Mouse (Mus musculus): ENCODE results near the gene Zfp446. TPM values are rescaled to one million over a fixed set of nuclear protein-coding genes. Genes with fewer than 3 reads are reported as not detected.

Gene Zfp446
- polyA plus RNA-seq, 1 experiment from 2014 or later: 5.2 TPM

DNA sequence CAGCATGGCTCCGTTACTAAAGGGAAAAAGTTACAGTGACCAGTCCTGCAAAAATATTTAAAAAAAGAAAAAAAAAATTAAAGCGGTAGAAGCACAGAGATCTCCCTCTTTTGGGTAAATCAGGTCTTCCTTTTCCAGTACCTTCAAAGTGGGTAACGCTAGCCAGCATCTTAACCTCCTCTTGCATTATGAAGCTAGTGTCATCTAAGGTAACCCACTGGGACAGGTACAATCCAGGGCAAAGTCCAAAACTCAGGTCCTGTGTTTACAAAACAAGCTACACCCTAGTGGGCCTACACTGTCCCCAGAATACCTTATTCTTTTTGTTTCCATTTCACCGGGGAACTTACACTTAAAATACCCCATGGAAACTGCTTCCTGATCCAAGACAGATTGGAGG lies 36.0 kb downstream of the Zfp446 start:
- Histone ChIP-seq H3K27me3 (ENCODE audit: control insufficient read depth, insufficient read depth, low read length) (no peaks in the 10 kb centered on the region), H3K4me3 (ENCODE audit: control insufficient read depth in 1 of 2, insufficient read depth in 1 of 2, low read depth in 1 of 2, low read length in 2 of 2) (no peak overlapping the region), H3K9me3 (ENCODE audit: control insufficient read depth, low read length) (no peaks in the 10 kb centered on the region), H3K36me3 (ENCODE audit: control insufficient read depth, insufficient read depth, low read length) (no peaks in the 10 kb centered on the region), H3K9ac (ENCODE audit: low read length) (no peak overlapping the region), H3K4me2 (ENCODE audit: low read length) (no peak overlapping the region), H3K4me1 (ENCODE audit: control insufficient read depth in 2 of 2, insufficient read depth in 2 of 2, low read length in 2 of 2) (peaks cover 6 to 13% of the 10 kb centered on the region in 2 experiments), H3K27ac (replicated peaks in 1 of 2; ENCODE audit: control insufficient read depth in 1 of 2, insufficient read depth in 1 of 2, low read depth in 2 of 2, low read length in 2 of 2) (no peak overlapping the region)
- no peak for ATAC-seq (ENCODE audit: insufficient number of reproducible peaks, insufficient read depth, low FRiP score, low read depth)
- WGBS: 62% methylated on average over 4 of the region's 4 CpGs

DNA sequence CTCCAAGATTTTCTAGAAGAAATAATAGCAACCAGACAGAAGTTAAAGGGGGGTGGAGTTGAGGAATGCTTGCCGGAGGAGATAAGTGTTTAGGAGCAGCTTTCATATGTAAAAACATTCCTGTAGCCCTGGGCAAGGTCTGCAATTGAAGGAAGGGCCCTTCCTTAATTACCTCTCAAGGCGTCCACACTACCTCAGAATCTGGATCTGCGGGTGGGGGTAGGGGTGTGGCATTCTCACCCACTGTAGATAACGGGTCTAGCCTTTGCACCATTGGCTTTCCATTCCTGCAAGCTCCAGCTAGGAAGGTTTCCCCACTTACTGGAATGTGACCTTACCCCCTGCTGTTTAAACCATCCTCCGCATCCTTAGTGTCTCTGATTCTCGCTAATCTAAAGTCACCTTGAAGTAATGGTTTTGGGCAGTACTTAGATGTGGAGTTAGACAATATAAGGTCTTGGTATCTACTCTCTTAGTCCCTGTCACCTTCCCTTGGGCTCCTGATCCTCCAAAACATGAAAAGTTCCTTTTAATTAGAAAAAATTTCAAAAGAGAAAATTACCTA lies 36.7 kb downstream of the Zfp446 start:
- H3K9me3 ChIP-seq (ENCODE audit: control insufficient read depth, low read length): no peaks in the 10 kb centered on the region
- H3K4me1 ChIP-seq (ENCODE audit: control insufficient read depth in 2 of 2, insufficient read depth in 2 of 2, low read length in 2 of 2): peaks cover 6 to 7% of the 10 kb centered on the region in 2 experiments
- H3K4me2 ChIP-seq (ENCODE audit: low read length): no peak overlapping the region
- WGBS: 34% methylated on average over 6 of the region's 6 CpGs
- H3K27me3 ChIP-seq (ENCODE audit: control insufficient read depth, insufficient read depth, low read length): no peaks in the 10 kb centered on the region
- H3K9ac ChIP-seq (ENCODE audit: low read length): no peak overlapping the region
- no peak for ATAC-seq (ENCODE audit: insufficient number of reproducible peaks, insufficient read depth, low FRiP score, low read depth)
- no peak overlapping the region for H3K27ac ChIP-seq (replicated peaks in 1 of 2; ENCODE audit: control insufficient read depth in 1 of 2, insufficient read depth in 1 of 2, low read depth in 2 of 2, low read length in 2 of 2)
- no peaks in the 10 kb centered on the region for H3K36me3 ChIP-seq (ENCODE audit: control insufficient read depth, insufficient read depth, low read length)
- no peak overlapping the region for H3K4me3 ChIP-seq (ENCODE audit: control insufficient read depth in 1 of 2, insufficient read depth in 1 of 2, low read depth in 1 of 2, low read length in 2 of 2)

DNA sequence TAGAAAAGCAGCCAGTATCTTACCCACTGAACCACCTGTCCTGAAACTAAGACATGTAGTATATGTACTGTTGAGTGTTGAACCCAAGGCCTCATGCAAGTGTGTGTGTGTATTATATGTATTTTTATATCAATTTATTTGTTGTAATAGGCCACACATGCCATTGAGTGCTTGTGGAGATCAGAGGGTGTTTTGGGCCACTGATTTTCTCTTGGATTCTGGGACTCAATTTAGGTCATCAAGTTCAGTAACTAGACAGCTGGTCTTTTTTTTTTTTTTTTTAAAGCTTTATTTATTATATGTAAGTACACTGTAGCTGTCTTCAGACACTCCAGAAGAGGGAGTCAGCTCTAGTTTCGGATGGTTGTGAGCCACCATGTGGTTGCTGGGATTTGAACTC lies 37.6 kb downstream of the Zfp446 start:
- Histone ChIP-seq H3K4me1 (ENCODE audit: control insufficient read depth in 2 of 2, insufficient read depth in 2 of 2, low read length in 2 of 2) (peaks cover 5 to 6% of the 10 kb centered on the region in 2 experiments), H3K27me3 (ENCODE audit: control insufficient read depth, insufficient read depth, low read length) (no peaks in the 10 kb centered on the region), H3K36me3 (ENCODE audit: control insufficient read depth, insufficient read depth, low read length) (no peaks in the 10 kb centered on the region), H3K4me3 (ENCODE audit: control insufficient read depth in 1 of 2, insufficient read depth in 1 of 2, low read depth in 1 of 2, low read length in 2 of 2) (no peak overlapping the region), H3K9me3 (ENCODE audit: control insufficient read depth, low read length) (no peaks in the 10 kb centered on the region), H3K9ac (ENCODE audit: low read length) (no peak overlapping the region), H3K27ac (replicated peaks in 1 of 2; ENCODE audit: control insufficient read depth in 1 of 2, insufficient read depth in 1 of 2, low read depth in 2 of 2, low read length in 2 of 2) (no peak overlapping the region), H3K4me2 (ENCODE audit: low read length) (no peak overlapping the region)
- no peak for ATAC-seq (ENCODE audit: insufficient number of reproducible peaks, insufficient read depth, low FRiP score, low read depth)
- WGBS: 85% methylated on average over 1 of the region's 1 CpGs

DNA sequence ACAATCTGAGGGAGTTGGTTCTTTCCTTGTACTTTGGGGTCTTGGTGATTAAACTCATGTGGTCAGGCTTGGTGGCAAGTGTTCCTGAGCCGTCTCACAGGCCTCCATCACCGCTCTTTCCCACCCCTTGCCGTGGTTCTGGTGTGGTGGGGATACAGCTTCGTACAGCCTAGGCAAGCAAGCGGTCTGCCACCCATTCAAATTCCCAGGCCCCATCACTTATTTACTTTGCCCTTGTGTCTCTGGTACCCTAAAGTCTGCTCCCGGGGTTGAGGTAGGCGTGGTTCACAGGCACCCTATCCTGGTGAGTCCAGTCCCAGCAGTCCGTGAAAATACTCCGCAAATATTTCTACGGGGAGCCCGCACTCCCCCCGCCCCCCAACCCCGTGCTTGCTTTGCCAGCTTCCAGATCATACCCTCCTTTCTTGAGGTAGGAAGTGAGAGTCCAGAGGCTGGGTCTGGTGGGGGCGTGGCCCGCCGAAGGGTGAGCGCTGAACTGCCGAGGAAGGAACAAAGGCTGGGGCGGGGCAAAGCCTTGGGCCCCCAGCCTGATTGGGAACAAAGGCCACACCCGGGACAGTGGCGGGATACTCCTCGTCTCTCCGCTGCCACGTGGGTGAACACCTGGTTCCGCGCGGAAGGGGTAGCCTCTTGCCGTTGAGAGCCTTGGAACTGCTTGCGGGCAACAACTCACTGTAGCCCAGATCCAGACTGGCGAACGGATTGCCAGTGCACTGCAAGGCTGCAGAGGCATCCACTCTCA lies 45.3 kb downstream of the Zfp446 start:
- Histone ChIP-seq H3K4me2 (ENCODE audit: low read length) (peak overlapping the region; percentile 92), H3K9ac (ENCODE audit: low read length) (peak overlapping the region; percentile 95), H3K36me3 (ENCODE audit: control insufficient read depth, insufficient read depth, low read length) (peaks cover 27% of the 10 kb centered on the region), H3K4me3 (ENCODE audit: control insufficient read depth in 1 of 2, insufficient read depth in 1 of 2, low read depth in 1 of 2, low read length in 2 of 2) (peak overlapping the region; percentile 86 to 95), H3K9me3 (ENCODE audit: control insufficient read depth, low read length) (no peaks in the 10 kb centered on the region), H3K27ac (replicated peaks in 1 of 2; ENCODE audit: control insufficient read depth in 1 of 2, insufficient read depth in 1 of 2, low read depth in 2 of 2, low read length in 2 of 2) (peak overlapping the region; percentile 84 to 98), H3K27me3 (ENCODE audit: control insufficient read depth, insufficient read depth, low read length) (no peaks in the 10 kb centered on the region), H3K4me1 (ENCODE audit: control insufficient read depth in 2 of 2, insufficient read depth in 2 of 2, low read length in 2 of 2) (peaks cover 11 to 15% of the 10 kb centered on the region in 2 experiments)
- peak; percentile 49 for ATAC-seq (ENCODE audit: insufficient number of reproducible peaks, insufficient read depth, low FRiP score, low read depth)
- 5% methylated on average over 31 of the region's 31 CpGs for WGBS

DNA sequence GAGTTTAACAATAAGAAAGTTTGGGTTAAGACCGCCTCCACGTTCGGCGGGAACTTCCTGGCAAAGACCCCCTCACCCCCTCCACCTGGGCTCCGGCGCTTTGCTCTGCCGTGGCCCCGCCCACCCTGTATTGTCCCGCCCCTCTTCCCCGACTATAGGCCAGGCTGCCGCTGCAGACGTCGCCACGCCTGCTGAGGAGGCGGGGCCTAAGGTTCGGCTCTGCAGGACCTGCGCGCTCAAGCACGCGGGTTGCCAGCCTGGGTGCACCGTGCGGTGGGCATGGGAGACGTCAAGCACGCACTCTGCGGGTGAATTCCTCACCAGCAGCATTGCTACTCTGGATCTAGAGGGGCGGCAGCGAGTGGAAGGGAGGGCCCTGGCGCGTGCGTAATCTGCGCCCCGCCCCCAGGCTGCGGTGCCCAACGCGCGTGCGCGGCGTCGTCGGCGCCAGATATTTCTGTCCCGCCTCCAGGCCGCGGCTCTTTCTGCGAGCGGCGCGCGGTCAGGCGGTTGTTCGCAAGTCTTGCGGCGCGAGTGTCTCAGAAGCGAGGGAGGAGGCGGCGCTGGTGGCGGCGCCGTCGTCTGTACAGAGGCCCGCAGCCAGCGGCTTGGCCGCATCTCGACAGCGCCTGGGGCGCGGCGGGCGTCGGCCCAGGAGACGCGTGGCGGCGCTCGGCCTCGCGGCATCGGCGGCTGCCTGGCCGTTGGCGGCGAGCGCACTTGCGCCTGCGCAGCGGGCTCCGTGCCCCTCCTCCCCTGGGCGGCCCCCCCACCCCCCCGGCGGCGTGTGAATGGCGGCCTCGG lies 46.5 kb downstream of the Zfp446 start:
- H3K27me3 ChIP-seq (ENCODE audit: control insufficient read depth, insufficient read depth, low read length): no peaks in the 10 kb centered on the region
- no peaks in the 10 kb centered on the region for H3K9me3 ChIP-seq (ENCODE audit: control insufficient read depth, low read length)
- H3K9ac ChIP-seq (ENCODE audit: low read length): peak overlapping the region; percentile 95
- peak overlapping the region; percentile 98 to 100 for H3K27ac ChIP-seq (replicated peaks in 1 of 2; ENCODE audit: control insufficient read depth in 1 of 2, insufficient read depth in 1 of 2, low read depth in 2 of 2, low read length in 2 of 2)
- peak overlapping the region; percentile 92 for H3K4me2 ChIP-seq (ENCODE audit: low read length)
- ATAC-seq (ENCODE audit: insufficient number of reproducible peaks, insufficient read depth, low FRiP score, low read depth): peak; percentile 80
- WGBS: under 1% methylated on average over 67 of the region's 95 CpGs
- H3K36me3 ChIP-seq (ENCODE audit: control insufficient read depth, insufficient read depth, low read length): peaks cover 39% of the 10 kb centered on the region
- peaks cover 11 to 15% of the 10 kb centered on the region in 2 experiments for H3K4me1 ChIP-seq (ENCODE audit: control insufficient read depth in 2 of 2, insufficient read depth in 2 of 2, low read length in 2 of 2)
- peak overlapping the region; percentile 86 to 95 for H3K4me3 ChIP-seq (ENCODE audit: control insufficient read depth in 1 of 2, insufficient read depth in 1 of 2, low read depth in 1 of 2, low read length in 2 of 2)

DNA sequence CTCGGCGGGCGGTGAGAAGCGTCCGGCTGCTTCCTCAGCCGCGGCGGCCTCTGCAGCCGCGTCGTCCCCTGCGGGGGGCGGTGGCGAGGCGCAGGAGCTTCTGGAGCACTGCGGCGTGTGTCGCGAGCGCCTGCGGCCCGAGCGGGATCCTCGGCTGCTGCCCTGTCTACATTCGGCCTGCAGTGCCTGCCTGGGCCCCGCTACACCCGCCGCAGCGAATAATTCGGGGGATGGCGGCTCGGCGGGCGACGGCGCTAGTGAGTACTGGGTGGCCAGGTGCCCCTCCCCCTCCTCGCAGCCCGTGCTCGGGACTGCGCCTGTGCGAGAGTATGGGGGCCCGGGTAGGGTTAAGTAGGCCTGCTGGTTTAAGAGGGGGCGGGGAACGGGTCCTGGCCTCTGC lies 47.2 kb downstream of the Zfp446 start:
- Histone ChIP-seq H3K4me2 (ENCODE audit: low read length) (peak overlapping the region; percentile 92), H3K9me3 (ENCODE audit: control insufficient read depth, low read length) (no peaks in the 10 kb centered on the region), H3K4me1 (ENCODE audit: control insufficient read depth in 2 of 2, insufficient read depth in 2 of 2, low read length in 2 of 2) (peaks cover 11 to 15% of the 10 kb centered on the region in 2 experiments), H3K36me3 (ENCODE audit: control insufficient read depth, insufficient read depth, low read length) (peaks cover 46% of the 10 kb centered on the region), H3K4me3 (ENCODE audit: control insufficient read depth in 1 of 2, insufficient read depth in 1 of 2, low read depth in 1 of 2, low read length in 2 of 2) (peak overlapping the region; percentile 86 to 95), H3K27ac (replicated peaks in 1 of 2; ENCODE audit: control insufficient read depth in 1 of 2, insufficient read depth in 1 of 2, low read depth in 2 of 2, low read length in 2 of 2) (peak overlapping the region; percentile 98 to 100), H3K27me3 (ENCODE audit: control insufficient read depth, insufficient read depth, low read length) (no peaks in the 10 kb centered on the region), H3K9ac (ENCODE audit: low read length) (peak overlapping the region; percentile 95)
- ATAC-seq (ENCODE audit: insufficient number of reproducible peaks, insufficient read depth, low FRiP score, low read depth): peak; percentile 71
- WGBS: under 1% methylated on average over 42 of the region's 44 CpGs

DNA sequence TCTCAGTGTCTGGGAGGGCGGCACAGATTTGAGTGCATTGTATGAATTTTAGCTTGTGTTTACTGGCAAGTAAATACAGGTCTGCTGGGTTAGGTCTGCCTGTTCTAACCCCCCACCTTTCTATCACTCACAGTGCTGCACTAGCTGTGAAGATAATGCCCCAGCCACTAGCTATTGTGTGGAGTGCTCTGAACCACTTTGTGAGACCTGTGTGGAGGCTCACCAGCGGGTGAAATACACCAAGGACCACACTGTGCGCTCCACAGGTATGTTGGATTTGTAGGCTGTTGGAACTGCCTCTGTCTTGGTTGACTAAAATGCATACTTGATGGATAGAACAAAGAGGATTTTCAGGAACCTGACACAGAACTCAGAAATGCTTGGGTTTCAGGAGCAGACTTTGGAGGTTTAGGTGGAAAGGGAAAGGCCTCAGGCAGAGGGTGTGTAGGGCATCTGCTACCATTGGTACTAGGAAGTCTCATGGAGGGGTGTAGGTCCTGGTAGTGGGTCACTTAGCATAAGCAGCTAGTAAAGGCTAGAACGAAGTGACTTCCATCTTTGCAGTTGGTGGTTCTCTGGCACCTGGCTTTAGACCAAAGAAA lies 48.0 kb downstream of the Zfp446 start:
- H3K4me1 ChIP-seq (ENCODE audit: control insufficient read depth in 2 of 2, insufficient read depth in 2 of 2, low read length in 2 of 2): peaks cover 11 to 15% of the 10 kb centered on the region in 2 experiments
- peak overlapping the region; percentile 86 to 95 for H3K4me3 ChIP-seq (ENCODE audit: control insufficient read depth in 1 of 2, insufficient read depth in 1 of 2, low read depth in 1 of 2, low read length in 2 of 2)
- H3K9me3 ChIP-seq (ENCODE audit: control insufficient read depth, low read length): no peaks in the 10 kb centered on the region
- no peaks in the 10 kb centered on the region for H3K27me3 ChIP-seq (ENCODE audit: control insufficient read depth, insufficient read depth, low read length)
- peaks cover 54% of the 10 kb centered on the region for H3K36me3 ChIP-seq (ENCODE audit: control insufficient read depth, insufficient read depth, low read length)
- peak overlapping the region in 1 of 2 experiments; percentile 98; a peak in 2 of 4 replicates for H3K27ac ChIP-seq (replicated peaks in 1 of 2; ENCODE audit: control insufficient read depth in 1 of 2, insufficient read depth in 1 of 2, low read depth in 2 of 2, low read length in 2 of 2)
- whole genome bisulfite sequencing: 34% methylated on average over 4 of the region's 4 CpGs
- H3K9ac ChIP-seq (ENCODE audit: low read length): peak overlapping the region; percentile 95
- peak overlapping the region; percentile 92 for H3K4me2 ChIP-seq (ENCODE audit: low read length)
- no peak for ATAC-seq (ENCODE audit: insufficient number of reproducible peaks, insufficient read depth, low FRiP score, low read depth)

All from heart, embryonic 14.5 days (tissue).